Mouse (Mus musculus): ENCODE measurements around the gene Slc22a7.

Gene Slc22a7

DNA sequence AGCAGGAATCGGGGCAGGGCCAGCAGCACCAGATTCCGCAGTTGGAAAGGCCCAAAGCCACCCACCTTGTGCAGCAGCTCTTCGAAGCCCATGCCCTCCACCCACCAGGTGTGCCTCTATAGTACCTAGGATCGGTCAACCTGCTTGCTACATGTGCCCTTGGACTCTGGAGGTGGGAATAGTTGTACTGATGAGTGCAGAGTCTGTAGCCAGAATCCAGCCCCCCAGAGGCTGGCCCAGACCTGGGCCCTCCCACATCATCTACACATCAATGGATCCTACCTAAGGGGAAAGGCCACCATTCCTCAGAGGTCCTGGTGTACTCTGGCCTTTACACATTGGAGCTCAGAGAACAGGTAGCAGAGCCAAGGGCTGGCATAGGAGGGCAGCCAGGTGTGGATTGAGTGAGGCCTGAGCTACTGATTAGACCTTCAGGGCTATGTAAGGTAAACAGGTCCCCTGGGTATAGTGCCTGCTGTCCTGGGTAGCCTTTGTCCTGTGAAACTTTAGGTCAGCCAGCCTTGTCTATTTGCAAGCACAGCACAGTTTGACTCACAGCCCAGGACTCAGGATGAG, at the start of gene Slc22a7:
Gene Slc22a7 (minus strand): TSS at position 160 of the 576 bp plus-strand sequence.
- no peak for DNase-seq (ENCODE audit: low spot score)

- DNase-seq (ENCODE audit: low spot score) = peak; percentile 60
Observed at GRCm38 (mm10) chr17:46487431-46487830, 49.2 kb upstream of the Slc22a7 start, which contains the start of gene Ttbk1. Ttbk1 (minus strand) TSS chr17:46487675.

DNA sequence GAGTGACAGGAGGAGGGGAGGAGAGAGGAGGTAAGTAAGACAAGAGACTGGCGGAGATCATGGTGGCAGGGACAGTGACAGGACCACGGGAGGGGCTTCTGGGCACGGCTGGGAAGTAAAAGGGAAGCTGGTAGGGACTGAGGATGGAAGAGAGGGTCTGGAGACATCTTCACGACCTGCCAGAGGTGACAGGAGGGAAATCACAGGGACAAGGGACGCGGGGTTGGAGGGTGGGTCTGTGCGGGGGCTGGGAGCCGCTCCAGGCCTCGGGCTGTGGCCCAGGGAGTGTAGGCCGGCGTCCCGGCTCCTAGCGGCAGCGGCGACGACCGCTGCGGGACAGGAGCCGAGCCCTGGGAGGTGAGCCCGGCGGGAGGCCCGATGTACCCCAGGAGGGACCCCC, 48.7 kb upstream of the Slc22a7 start:
- DNase-seq (ENCODE audit: low spot score) = no peak

DNA sequence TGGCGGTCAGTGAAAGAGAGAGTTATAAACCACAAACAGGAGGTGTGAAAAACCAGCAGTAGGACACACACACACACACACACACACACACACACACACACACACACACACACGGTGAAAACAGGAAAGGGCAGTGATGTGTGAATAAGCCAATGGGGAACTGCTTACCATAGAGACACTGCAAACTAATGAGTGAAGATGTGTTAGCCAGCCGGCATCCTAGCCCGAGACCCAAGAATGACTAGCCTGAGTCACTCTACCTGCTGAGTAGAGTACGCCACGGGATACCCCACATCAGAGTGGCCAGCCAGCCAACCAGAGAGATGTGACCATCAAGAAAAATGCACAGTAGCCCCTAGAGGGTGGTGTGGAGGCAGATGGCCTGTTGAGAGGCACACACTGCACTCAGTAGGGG, 46.2 kb upstream of the Slc22a7 start:
- DNase-seq (ENCODE audit: low spot score) = peak; percentile 35

- DNase-seq (ENCODE audit: low spot score) = no peak
Observed at GRCm38 (mm10) chr17:46484021-46484431, 45.8 kb upstream of the Slc22a7 start.

GRCm38 (mm10) chr17:46483561-46484001, 45.3 kb upstream of the Slc22a7 start:
- peak; percentile 54 for DNase-seq (ENCODE audit: low spot score)

DNA sequence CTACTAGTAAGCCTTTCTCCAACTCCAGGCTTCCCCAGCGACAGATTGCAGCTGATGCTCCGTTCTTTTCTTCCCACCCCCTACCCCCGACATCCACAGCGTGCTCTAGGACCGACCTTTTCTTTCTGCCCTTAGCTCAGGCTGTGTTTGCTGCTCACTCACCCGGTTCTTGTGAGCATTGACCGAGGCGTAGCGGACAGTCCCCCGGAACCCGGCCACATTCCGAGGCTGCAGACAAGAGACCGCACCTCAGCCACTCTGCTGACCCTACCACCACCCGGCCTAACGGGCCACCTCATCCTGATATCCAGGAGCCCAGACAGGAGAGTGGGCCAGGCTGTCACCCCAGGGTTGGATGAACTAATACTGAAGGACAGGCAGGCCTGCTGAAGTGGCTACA, 39.0 kb upstream of the Slc22a7 start:
- DNase-seq (ENCODE audit: low spot score) = no peak

- DNase-seq (ENCODE audit: low spot score) = no peak
Observed at GRCm38 (mm10) chr17:46476601-46477000, 38.3 kb upstream of the Slc22a7 start.

- DNase-seq (ENCODE audit: low spot score) = no peak
Observed at GRCm38 (mm10) chr17:46467830-46468229, 29.6 kb upstream of the Slc22a7 start.

DNA sequence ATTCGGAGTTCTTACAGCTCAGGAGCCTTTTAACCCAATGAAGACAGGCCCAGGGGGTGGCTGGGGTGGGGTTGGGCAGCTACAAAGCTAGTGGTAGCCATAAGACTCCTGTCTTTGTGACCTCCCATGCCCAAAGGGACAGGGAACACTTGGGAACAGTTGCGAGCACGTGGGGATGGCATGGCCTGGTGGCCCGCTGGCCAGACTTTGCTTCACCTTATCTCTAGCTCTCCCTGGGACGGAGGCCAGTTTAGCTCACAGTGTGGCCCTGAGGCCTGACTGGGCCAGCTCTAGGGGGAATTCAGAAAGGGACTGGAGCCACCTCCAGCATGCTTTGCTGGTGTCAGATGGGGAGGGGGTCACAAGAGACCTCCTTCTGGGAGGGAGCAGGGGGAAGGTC, 24.0 kb upstream of the Slc22a7 start:
- DNase-seq (ENCODE audit: low spot score) = no peak

DNA sequence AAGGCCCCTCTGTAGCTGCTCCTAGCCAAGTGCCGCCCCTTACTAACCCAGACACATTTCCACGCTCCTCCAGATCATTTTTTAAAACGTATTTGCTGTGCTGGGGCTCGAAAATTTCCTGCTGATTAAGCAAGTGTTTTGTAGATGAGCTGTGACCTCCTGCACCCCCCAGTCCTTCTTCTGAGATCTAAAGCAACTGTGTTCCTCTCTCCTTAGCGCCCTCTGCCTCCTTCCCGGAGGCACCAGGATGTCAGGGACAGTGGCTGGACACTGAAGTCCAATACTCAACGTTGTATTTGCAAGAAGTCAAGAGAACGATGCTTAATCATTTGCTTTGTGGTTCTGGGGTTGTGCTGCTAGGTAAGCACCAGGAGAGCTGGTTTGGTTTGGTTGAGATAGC, 23.1 kb upstream of the Slc22a7 start:
- no peak for DNase-seq (ENCODE audit: low spot score)

DNA sequence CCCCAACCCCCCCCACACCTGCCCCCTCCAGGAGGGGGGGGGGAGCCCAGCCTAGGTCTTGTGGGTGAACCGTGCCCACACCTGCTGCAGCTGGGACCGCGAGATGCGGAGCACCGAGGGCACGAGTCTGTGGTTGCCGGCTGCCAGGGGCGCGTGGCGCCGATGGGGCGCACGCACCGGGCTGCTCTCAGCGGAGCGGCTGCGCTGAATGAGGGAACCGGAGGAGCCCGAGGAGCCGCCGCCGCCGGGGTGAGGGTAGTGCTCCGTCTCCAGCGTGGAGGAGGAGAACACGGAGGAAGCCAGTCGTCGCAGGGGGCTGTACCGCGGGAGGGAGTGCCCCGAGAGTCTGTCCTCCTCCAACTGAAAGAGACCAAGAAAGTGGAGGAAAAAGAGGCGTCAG, 22.4 kb upstream of the Slc22a7 start:
- DNase-seq (ENCODE audit: low spot score) = no peak

GRCm38 (mm10) chr17:46458439-46458838, 20.2 kb upstream of the Slc22a7 start:
- no peak for DNase-seq (ENCODE audit: low spot score)

DNA sequence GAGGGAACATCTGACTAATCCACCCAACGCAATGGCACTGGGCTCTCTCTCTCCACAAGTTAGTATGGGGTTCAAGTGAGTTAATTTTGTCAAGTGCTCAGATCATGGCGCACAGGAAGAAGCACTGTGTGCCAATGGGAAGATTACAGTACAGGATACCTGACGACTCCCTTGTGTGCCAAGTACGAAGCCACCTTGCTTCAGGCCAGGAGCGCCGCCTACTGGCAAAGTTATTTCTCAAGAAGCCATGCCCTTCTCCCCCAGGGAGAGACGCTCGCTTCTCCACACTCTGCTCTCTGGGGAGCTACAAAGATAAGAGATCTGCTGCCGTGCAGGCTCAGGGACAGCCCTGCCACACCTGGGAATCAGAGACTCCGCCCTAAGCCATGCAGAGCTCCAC, 19.5 kb upstream of the Slc22a7 start:
- DNase-seq (ENCODE audit: low spot score) = peak; percentile 63

DNA sequence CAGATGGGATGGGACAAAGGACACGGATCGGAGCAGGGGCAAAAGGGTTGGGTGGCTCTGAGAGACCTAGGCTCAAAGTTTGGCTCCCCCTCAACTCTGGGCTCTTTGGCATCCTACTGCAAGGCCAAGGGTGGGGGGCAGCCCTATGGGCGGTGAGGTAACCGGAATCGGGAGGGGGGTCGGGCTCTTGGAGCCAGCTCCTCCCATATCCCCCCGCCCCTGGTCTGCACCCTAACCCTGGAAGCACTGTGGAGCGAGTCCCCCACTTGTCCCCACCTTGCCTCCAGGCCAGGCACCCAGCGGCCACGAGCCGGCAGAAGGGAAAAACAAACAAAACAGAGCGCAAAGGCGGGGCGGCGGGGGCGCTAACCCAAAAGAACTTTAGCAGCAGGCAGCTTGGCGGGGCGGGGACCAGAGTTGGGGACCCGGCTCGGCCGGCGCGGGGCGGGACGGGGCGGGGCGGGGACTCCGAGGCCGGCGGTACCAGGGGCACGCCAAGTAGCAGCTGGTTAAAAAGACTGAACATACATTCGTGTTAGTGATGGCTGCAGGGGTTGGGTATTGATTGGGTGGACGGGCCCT, 16.9 kb upstream of the Slc22a7 start:
- peak; percentile 36 for DNase-seq (ENCODE audit: low spot score)

- DNase-seq (ENCODE audit: low spot score) = no peak
Observed at GRCm38 (mm10) chr17:46454539-46454938, 16.3 kb upstream of the Slc22a7 start.

DNA sequence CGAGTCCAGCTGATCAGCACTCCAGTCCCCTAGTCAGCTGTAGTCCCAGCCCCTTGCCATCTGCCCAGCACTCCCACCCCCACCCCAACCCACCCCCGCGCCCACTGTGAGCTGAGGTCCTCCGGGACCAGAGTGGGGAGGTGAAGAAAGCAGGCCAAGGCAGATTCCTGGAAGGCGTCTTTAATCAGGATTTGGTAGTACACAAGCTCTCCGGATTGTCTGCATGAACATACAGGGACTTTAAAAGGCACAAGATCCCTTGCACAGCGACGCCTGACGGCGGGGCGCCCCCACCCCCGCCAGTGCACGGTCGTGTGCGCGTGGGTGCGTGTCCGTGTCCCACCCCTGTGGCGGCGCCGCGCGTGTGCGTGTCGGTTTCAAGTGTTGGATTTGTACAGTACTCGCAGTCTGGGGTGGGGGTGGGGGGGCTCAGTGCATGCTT, 15.7 kb upstream of the Slc22a7 start:
- no peak for DNase-seq (ENCODE audit: low spot score)

GRCm38 (mm10) chr17:46453302-46453948, 15.2 kb upstream of the Slc22a7 start:
- no peak for DNase-seq (ENCODE audit: low spot score)

GRCm38 (mm10) chr17:46452683-46453082, 14.4 kb upstream of the Slc22a7 start:
- no peak for DNase-seq (ENCODE audit: low spot score)

DNA sequence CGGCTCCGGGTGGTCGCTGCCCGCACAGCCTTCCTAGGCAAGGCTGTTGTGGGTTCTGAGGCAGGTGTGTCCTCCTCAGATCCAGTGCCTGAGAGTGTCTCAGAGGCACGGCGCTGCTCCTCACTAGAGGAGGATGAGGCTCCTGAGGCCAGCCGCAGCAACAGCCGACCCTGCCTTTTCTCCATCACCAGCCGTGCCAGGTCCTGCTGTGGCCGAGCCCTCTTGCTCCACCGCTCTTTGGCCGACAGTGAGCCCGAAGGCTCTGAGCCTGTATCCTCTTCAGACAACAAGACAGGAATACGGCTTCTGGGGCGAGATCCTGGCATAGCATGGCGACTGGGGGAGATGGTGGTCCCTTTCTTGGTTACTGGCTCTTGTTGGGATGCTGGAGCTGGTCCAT, 8.0 kb upstream of the Slc22a7 start:
- no peak for DNase-seq (ENCODE audit: low spot score)

DNA sequence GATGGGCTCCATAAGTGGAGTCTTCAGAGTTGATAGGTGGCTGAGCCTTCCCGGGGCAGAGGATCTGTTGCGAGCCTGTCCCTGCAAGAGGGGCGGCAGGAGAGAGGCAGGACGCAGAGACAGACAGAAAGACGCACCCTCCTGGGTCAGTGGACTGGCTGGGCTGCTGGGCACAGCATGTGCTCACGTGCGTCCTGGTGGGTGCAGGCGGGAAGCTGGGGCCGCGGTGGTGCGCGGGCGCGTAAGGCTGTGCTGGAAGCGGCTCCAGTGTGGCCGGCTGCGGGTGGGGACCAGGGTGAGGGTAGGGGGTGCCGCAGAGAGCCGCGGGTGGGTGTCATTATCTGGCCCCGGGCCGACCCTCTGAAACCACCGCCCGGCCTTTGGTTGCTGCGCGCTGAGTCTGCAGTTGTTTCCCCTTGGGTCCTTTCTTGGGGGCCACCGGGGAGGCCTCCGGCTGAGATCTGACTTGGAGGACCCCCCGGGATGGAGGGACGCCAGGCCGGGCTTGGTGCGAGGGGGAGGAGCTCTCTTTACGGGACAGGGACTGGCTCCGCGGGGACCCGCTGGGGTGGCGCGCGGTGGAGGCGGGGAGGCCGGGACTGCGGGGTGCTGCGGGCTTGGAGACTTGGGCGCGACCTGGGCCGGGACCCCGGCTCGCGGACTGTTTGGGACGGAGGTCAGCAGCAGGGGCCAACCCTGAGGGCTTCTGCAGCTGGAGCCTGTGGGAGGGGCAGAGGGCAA, 6.8 kb upstream of the Slc22a7 start:
- DNase-seq (ENCODE audit: low spot score) = no peak

DNA sequence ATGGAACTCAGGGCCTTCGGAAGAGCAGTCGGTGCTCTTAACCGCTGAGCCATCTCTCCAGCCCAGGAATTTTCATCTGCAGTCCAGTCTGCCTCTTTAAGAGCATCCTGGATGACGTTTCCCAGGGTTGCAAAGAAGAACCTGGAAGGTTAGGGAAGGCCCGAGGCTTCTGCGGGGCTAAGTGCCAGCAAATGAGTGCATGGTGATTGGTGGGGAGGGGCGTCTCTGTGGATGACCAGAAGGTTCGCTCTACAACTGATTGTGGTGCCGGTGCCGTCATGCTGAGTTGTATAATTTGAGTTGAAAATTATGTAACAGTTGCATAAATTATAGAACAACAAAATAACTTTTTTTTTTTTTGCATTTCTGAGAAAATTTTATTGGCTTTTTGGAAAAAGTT, 919 bp upstream of the Slc22a7 start:
- no peak for DNase-seq (ENCODE audit: low spot score)

All from layer of hippocampus, adult 11-12 months (tissue).